Mouse (Mus musculus) liver, adult 2 months (tissue): Measurements from ENCODE around the gene Sstr2. TPM values are rescaled to one million over a fixed set of nuclear protein-coding genes. Genes with fewer than 3 reads are reported as not detected.
"Not testable (repeated sequence)": the region's sequence is repeated elsewhere in the genome, so short reads cannot be mapped to it uniquely, and the experiment has no call there.

ENCODE experiments used
- DNase-seq: peaks from one replicate; pipeline ENCODE4 v3.0.0-alpha.2; 2011; ENCODE audit warnings: low read depth, low spot score; ENCODE audit errors: extremely low read depth
- H3K27ac ChIP-seq: fragments of 200-500 bp; replicated peaks from 2 replicates; pipeline ENCODE4 v1.5.1; 2012; ENCODE audit warnings: low read depth, mild to moderate bottlenecking, control low read depth, inconsistent platforms, low read length; ENCODE audit not compliant: insufficient read depth
- H3K27me3 ChIP-seq: fragments of 200-500 bp; 2 replicates; pipeline ENCODE4 v1.6.1; 2012; ENCODE audit warnings: mild to moderate bottlenecking, moderate library complexity, low read length, inconsistent platforms; ENCODE audit not compliant: control insufficient read depth, insufficient read depth
- H3K36me3 ChIP-seq: fragments of 200-500 bp; 2 replicates; pipeline ENCODE4 v1.6.1; 2012; ENCODE audit warnings: low read length, inconsistent platforms; ENCODE audit not compliant: control insufficient read depth, insufficient read depth
- H3K4me1 ChIP-seq: fragments of 200-500 bp; 2 replicates; pipeline ENCODE4 v1.6.1; 2011; ENCODE audit warnings: low read length; ENCODE audit not compliant: control insufficient read depth, insufficient read depth
- H3K4me3 ChIP-seq: fragments of 200-500 bp; 2 replicates; pipeline ENCODE4 v1.5.1; 2011; ENCODE audit warnings: low read depth, mild to moderate bottlenecking, control low read depth, low read length, moderate library complexity; ENCODE audit not compliant: insufficient read depth
- H3K79me2 ChIP-seq: fragments of 200-500 bp; 2 replicates; pipeline ENCODE4 v1.6.1; 2012; ENCODE audit warnings: inconsistent platforms, mild to moderate bottlenecking, low read length, moderate library complexity; ENCODE audit not compliant: control insufficient read depth, insufficient read depth
- H3K9ac ChIP-seq: fragments of 200-500 bp; 2 replicates; pipeline ENCODE4 v1.6.1; 2012; ENCODE audit warnings: low read depth, mild to moderate bottlenecking, control low read depth, inconsistent platforms, low read length
- CTCF ChIP-seq: fragments of 200-500 bp; IDR thresholded peaks from 2 replicates; pipeline ENCODE4 v1.5.1; 2011; ENCODE audit warnings: low read depth, low read length, control low read depth
- POLR2A ChIP-seq: fragments of 200-500 bp; IDR thresholded peaks from 2 replicates; pipeline ENCODE4 v1.6.1; 2011; ENCODE audit warnings: low read length, control low read depth; ENCODE audit not compliant: insufficient read depth; ENCODE audit errors: extremely low read depth
- WGBS: fragments of 180-500 bp; shearing (Covaris S2); methylation state at CpG from one replicate; pipeline ENCODE4 v1.1.7; 2018; 5-methylcytosine and 5-hydroxymethylcytosine counted together
- polyA plus RNA-seq: library from polyadenylated mRNA; depleted of rRNA; stranded (reverse); fragments of >200 nt; gene quantifications from 2 replicates; pipeline ENCODE4 v1.2.3, GENCODE M21; 2012
- total RNA-seq: library from RNA; depleted of rRNA; stranded (reverse); fragments of >200 nt; gene quantifications from 2 replicates; pipeline ENCODE4 v1.2.3, GENCODE M21; 2014

The Sstr2 gene
- total and polyA plus RNA-seq, 2 experiments = 0.17 TPM; not detected in 1

DNA sequence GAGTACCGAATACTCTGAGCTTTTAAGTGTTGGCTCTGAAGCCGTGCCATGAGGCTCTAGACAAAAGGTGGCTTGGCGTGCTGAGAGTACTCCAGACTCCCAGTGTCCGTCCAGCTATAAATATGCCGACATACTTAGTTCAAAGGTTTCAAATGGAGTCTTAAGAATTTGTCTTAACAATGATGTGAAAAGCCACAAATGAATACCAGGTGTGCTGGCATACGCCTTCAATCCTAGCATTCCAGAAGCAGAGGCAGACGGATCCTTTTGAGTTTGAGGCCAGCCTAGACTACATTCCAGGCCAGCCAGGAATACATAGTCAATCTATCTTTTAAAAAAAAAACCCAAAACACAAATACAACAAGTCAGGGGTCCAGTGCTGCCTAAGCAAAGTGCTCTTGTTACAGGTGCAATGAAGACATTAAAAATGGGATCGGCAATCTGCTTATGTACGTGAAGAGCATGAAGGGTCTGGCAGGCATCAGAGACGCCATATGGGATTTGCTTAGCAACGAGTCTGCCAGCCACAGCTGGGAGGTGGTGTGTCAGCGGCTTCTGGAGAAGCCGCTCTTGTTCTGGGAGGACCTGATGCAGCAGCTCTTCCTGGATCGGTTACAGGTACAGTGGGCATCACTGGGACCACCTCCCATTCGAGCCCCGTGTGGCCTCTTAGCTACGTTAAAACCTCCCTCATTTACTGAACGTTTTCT, 35.6 kb downstream of the Sstr2 start:
- Histone ChIP-seq H3K4me1 (peaks cover 4% of the 10 kb centered on the region; the same call in 1 of the 2 replicates), H3K79me2 (no peaks in the 10 kb centered on the region), H3K27me3 (no peaks in the 10 kb centered on the region), H3K27ac (no peak overlapping the region), H3K4me3 (no peak overlapping the region), H3K36me3 (peaks cover 32% of the 10 kb centered on the region), H3K9ac (no peak overlapping the region)
- 94% methylated on average over 18 of the region's 18 CpGs for WGBS
- no peak for DNase-seq
- no peak for TF ChIP-seq POLR2A

DNA sequence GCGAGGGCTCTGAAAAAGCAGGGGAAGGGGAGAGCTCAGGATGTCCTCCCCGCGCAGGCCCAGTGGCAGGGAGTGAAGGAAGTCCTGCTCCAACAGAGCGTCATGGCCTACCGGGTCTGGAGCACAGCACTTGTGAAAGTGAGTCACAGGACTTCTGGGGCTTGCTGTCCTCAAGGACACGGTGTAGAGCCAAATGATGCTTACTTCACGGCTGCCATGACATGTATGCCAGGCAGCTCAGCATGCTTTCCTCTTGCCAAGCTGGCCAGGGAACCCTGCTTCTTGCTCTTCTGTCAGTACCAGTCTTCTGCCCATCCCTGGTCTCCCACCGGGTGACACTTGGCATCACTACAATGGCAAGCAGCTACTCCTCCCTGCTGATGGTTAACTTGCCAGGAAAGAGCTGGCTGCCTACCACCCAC, 37.4 kb downstream of the Sstr2 start:
- Histone ChIP-seq H3K79me2 (no peaks in the 10 kb centered on the region), H3K27me3 (no peaks in the 10 kb centered on the region), H3K9ac (no peak overlapping the region), H3K27ac (no peak overlapping the region), H3K4me3 (no peak overlapping the region), H3K36me3 (peaks cover 41% of the 10 kb centered on the region), H3K4me1 (no peaks in the 10 kb centered on the region)
- WGBS = 75% methylated on average over 8 of the region's 8 CpGs
- TF ChIP-seq POLR2A (no peak), CTCF (no peak)
- DNase-seq = no peak

DNA sequence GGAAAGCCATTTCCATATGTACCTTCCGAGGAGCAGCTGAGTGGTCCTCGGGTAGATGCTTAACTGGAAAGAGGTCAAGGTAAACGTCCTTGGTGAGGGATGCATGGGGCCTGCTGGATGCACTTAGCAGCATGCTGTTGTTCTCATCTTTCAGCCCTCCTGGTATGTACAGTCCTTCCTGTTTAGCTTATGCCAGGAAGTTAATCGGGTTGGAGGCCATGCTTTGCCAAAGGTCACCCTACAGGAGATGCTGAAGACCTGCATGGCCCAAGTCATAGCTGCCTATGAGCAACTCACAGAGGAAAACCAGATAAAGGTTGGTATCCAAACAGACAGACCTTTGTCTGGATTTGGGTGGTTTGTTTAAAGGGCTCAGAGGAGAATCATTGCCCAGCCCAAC, 38.1 kb downstream of the Sstr2 start:
- no peaks in the 10 kb centered on the region for H3K79me2 ChIP-seq
- no peak overlapping the region for H3K4me3 ChIP-seq
- H3K9ac ChIP-seq = no peak overlapping the region
- no peak for DNase-seq
- WGBS = 70% methylated on average over 4 of the region's 4 CpGs
- TF ChIP-seq CTCF (no peak), POLR2A (no peak)
- no peaks in the 10 kb centered on the region for H3K4me1 ChIP-seq
- H3K27me3 ChIP-seq = no peaks in the 10 kb centered on the region
- H3K27ac ChIP-seq = no peak overlapping the region
- H3K36me3 ChIP-seq = peaks cover 39% of the 10 kb centered on the region

DNA sequence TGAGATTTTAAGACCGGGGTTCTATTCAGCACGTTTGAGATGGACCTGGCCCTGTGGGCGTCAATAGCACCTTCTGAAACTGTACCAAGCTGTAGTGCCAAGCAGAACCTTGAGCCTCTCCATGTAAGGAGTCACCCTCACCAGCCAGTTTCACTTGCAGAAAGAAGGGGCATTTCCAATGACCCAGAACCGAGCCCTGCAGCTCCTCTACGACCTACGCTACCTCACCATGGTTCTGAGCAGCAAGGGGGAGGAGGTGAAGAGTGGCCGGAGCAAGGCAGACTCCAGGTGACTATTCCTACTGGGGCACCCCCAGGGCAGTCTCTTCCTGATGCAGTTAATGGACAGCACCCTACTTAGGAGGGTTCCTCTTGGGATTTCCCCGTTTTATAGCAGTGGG, 39.2 kb downstream of the Sstr2 start:
- no peak for TF ChIP-seq POLR2A
- TF ChIP-seq CTCF = no peak
- H3K36me3 ChIP-seq = peaks cover 37% of the 10 kb centered on the region
- no peak overlapping the region for H3K9ac ChIP-seq
- DNase-seq = no peak
- 91% methylated on average over 8 of the region's 8 CpGs for WGBS
- H3K27me3 ChIP-seq = no peaks in the 10 kb centered on the region
- H3K4me3 ChIP-seq = no peak overlapping the region
- no peaks in the 10 kb centered on the region; the same call in 1 of the 2 replicates for H3K79me2 ChIP-seq
- H3K4me1 ChIP-seq = no peaks in the 10 kb centered on the region
- no peak overlapping the region for H3K27ac ChIP-seq

DNA sequence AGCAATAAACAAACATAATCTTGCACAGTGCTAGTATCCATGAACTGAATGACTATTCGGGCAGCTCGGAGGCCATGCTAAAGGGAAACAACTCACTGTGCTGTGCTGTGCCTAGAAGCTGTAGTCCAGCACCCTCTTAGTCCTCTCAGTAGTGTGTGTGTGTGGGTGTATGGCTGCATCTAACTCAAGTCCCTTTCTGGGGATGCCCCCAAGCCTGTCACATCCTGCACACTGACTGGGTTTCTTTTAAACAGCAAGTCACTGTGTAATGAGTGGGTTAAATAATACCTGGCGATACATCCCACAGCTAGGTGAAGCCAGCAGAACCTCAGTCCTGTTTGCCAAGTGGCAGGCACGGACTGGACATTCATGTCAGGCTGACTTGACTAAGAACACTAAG, 39.6 kb downstream of the Sstr2 start:
- no peaks in the 10 kb centered on the region for H3K4me1 ChIP-seq
- H3K9ac ChIP-seq = no peak overlapping the region
- H3K27ac ChIP-seq = no peak overlapping the region
- peaks cover 41% of the 10 kb centered on the region for H3K36me3 ChIP-seq
- no peaks in the 10 kb centered on the region for H3K27me3 ChIP-seq
- H3K4me3 ChIP-seq = no peak overlapping the region
- H3K79me2 ChIP-seq = no peaks in the 10 kb centered on the region; the same call in 1 of the 2 replicates
- no peak for TF ChIP-seq POLR2A
- no peak for TF ChIP-seq CTCF
- WGBS = 71% methylated on average over 4 of the region's 4 CpGs
- DNase-seq = no peak

DNA sequence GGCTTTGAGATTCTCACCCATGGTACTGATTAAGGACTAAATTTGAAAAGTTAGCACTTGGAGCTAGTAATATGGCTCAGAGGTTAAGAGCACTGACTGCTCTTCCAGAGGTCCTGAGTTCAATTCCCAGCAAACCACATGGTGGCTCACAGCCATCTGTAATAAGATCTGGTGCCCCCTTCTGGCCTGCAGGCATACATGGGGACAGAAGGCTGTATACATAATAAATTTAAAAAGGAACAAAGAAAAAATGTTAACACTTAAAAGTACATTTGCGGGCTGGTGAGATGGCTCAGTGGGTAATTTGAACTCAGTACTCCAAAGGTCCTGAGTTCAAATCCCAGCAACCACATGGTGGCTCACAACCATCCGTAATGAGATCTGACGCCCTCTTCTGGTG, 41.1 kb downstream of the Sstr2 start:
- not testable (repeated sequence) for H3K4me3 ChIP-seq, H3K4me1 ChIP-seq, H3K9ac ChIP-seq, DNase-seq, H3K79me2 ChIP-seq, H3K27ac ChIP-seq, H3K27me3 ChIP-seq
- peaks cover 33% of the 10 kb centered on the region for H3K36me3 ChIP-seq
- 100% methylated on average over 3 of the region's 3 CpGs for WGBS
